Mouse (Mus musculus): Measurements from ENCODE around the gene Rnaset2a.
"Not testable (repeated sequence)": the region's sequence is repeated elsewhere in the genome, so short reads cannot be mapped to it uniquely, and the experiment has no call there.

GRCm38 (mm10) chr17:8101297-8101609 lies 46.6 kb downstream of the Rnaset2a start:
- not testable (repeated sequence) for TF ChIP-seq CTCF (conservative IDR thresholded peaks at IDR 0.05; ENCODE audit: low read length); POU5F1 (IDR thresholded peaks at IDR 0.05; ENCODE audit: borderline replicate concordance, low read length)

Data from E14TG2a.4 (cell line).